Mouse (Mus musculus) lung, adult 2 months (tissue): ENCODE data around the gene Ablim2. TPM values are rescaled to one million over a fixed set of nuclear protein-coding genes. Genes with fewer than 3 reads are reported as not detected.

Source experiments
- DNase-seq: peaks from one replicate; pipeline ENCODE4 v3.0.0; 2022
- H3K4me1 ChIP-seq: fragments of 200-500 bp; 2 replicates; pipeline ENCODE4 v1.6.1; 2011; ENCODE audit warnings: low read length; ENCODE audit not compliant: control insufficient read depth, insufficient read depth
- H3K4me3 ChIP-seq: fragments of 200-500 bp; replicated peaks from 2 replicates; pipeline ENCODE3; 2011; ENCODE audit warnings: low read depth, mild to moderate bottlenecking, control low read depth, low read length; ENCODE audit errors: extremely low read depth
- CTCF ChIP-seq: fragments of 200-500 bp; IDR thresholded peaks from 2 replicates; pipeline ENCODE4 v1.5.1; 2011; ENCODE audit warnings: mild to moderate bottlenecking, low read length, control low read depth; ENCODE audit not compliant: insufficient read depth
- POLR2A ChIP-seq: fragments of 200-500 bp; IDR thresholded peaks from 2 replicates; pipeline ENCODE4 v1.6.1; 2011; ENCODE audit warnings: low read depth, mild to moderate bottlenecking, control low read depth, low read length, borderline replicate concordance; ENCODE audit errors: extremely low read depth
- WGBS: fragments of 180-500 bp; shearing (Covaris S2); methylation state at CpG from one replicate; pipeline ENCODE4 v1.1.7; 2018; 5-methylcytosine and 5-hydroxymethylcytosine counted together
- polyA plus RNA-seq: library from polyadenylated mRNA; depleted of rRNA; stranded (reverse); fragments of >200 nt; gene quantifications from 2 replicates; pipeline ENCODE4 v1.2.3, GENCODE M21; 2012

Gene Ablim2
- polyA plus RNA-seq, 1 experiment = 16.9 TPM

DNA sequence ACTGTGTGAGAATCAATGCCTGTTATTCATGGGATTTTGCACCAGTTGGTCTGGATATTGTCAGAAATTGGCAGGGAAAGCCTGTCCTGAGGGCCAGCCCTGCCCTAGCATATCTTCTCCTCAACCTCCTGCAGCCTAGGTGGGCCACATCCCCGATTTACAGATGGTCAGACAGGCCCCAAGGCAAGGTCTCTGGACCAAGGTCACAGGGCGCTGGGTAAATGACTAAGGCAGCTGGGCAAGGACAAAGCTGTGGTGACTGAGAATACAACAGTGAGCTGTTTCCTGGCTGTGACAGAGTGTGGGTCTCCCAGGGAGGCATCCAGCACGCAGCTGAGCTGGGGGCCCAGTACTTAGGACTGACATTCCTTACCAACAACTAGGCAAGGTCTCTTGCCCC, 23.4 kb downstream of the Ablim2 start:
- WGBS = 63% methylated on average over 3 of the region's 3 CpGs
- no peak for DNase-seq
- TF ChIP-seq POLR2A = no peak
- TF ChIP-seq CTCF = no peak
- Histone ChIP-seq H3K4me1 (no peaks in the 10 kb centered on the region), H3K4me3 (no peak overlapping the region)

DNA sequence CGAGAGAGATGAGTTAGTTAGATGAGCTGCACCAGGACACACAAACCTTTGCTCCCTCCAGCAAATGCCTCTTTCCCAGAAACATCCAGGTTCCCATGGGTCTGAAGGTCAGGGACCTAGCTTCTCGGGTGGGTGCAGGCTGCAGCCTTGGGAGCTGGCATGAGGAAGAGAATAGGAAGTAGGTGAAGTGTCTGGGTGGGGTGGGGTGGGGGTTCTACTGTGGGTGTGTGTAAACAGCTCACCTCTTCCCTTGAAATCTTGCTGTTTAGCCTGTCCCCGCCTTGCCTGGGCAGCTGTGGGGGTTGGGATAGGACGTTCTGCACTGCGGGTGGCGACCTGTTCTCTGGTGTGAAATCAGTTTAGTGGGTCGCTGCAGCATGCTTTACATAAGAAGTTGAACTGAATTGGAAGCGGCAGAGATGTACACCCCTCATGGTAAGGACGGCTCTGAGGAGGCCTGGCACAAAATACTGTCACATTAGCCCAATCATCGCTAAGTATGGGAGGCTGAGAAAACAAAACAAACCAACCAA, 25.0 kb downstream of the Ablim2 start:
- TF ChIP-seq CTCF (no peak), POLR2A (no peak)
- Histone ChIP-seq H3K4me1 (no peaks in the 10 kb centered on the region), H3K4me3 (no peak overlapping the region)
- DNase-seq = no peak
- 62% methylated on average over 10 of the region's 10 CpGs for WGBS

DNA sequence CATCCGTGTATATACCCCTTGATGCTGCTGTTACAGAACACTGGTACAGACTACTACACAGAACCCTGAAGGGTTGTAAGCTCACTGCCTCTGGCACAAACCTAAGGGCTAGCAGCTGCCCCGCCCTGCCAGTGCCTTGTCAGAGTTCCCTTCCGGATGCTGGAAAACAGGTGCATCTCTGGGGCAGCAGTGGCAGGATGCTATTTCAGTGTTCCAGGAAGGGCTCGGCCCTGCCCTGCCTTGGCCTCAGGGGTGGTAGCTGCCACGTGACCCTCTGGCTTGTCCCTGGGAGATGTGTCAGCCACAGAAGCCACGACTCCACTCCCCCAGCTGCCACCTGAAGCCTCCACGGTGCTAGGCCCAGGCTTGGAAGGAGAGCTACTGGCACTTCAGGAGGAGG, 28.2 kb downstream of the Ablim2 start:
- 54% methylated on average over 7 of the region's 7 CpGs for WGBS

DNA sequence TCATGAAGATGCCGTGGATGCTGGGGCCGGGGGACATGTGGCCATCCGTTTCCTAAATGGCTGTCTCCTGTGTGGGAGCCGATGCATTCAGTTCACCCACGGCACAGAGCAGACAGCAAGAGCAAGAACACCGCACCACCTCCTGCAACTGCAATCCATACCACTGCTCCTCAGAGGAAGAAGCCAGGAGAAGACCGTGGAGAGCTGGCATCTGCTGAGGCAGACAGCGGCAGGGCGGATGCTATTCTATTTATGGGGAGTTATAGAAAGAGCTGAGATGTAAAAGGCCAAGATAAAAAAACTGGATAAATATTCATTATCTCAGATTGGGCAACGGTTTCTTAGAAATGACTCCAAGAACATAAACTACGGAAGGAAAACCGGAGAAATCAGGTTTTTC, 30.2 kb downstream of the Ablim2 start:
- Histone ChIP-seq H3K4me3 (no peak overlapping the region), H3K4me1 (no peaks in the 10 kb centered on the region)
- TF ChIP-seq POLR2A = no peak
- no peak for TF ChIP-seq CTCF
- no peak for DNase-seq
- 75% methylated on average over 12 of the region's 12 CpGs for WGBS

More for the DNA sequence above, 28.2 kb downstream of the Ablim2 start:
- Histone ChIP-seq H3K4me3 (no peak overlapping the region), H3K4me1 (no peaks in the 10 kb centered on the region)
- DNase-seq = no peak
- TF ChIP-seq POLR2A (no peak), CTCF (no peak)

DNA sequence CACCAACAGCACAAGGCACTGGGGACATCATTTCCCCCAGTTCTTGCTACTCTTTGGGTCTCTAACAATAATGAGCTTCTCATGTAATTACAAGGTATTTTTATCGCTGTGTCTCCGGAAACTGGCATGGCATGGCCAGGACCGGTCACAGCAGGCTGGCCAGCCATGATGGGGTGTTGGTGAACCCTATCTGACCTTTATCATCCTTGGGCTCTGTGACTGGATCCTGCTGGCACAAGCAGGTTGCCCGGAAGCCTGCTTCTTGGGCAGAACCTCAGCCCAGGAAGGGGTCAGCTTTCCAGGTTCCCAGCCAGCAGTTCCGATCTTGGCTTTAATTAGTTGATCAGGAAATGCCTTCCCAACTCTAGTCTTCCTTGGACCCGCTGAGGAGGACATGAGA, 31.0 kb downstream of the Ablim2 start:
- 73% methylated on average over 6 of the region's 6 CpGs for WGBS
- TF ChIP-seq CTCF = no peak
- TF ChIP-seq POLR2A = no peak
- DNase-seq = no peak

DNA sequence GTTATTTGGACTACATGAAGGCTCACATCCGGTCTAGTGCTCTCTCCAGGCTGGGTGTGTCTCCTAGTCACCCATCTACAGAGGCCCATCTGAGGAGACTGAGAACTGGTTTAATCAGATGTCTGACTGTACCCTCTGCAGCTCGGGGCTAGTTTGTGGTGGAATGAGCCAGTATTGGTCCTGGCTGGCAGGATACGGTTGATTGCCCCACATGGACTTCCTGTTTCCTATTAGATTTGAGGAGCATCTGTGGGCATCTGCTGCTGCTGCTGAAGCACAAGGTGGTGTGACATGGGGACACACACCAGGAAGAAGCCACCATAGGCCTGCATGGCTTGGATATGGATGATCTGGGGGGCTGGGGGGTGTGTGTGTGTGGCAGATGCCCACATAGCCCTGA, 32.0 kb downstream of the Ablim2 start:
- TF ChIP-seq POLR2A (no peak), CTCF (no peak)
- Histone ChIP-seq H3K4me3 (no peak overlapping the region), H3K4me1 (no peaks in the 10 kb centered on the region)
- 51% methylated on average over 3 of the region's 3 CpGs for WGBS
- no peak for DNase-seq

More for the DNA sequence above, 31.0 kb downstream of the Ablim2 start:
- Histone ChIP-seq H3K4me1 (no peaks in the 10 kb centered on the region), H3K4me3 (no peak overlapping the region)

DNA sequence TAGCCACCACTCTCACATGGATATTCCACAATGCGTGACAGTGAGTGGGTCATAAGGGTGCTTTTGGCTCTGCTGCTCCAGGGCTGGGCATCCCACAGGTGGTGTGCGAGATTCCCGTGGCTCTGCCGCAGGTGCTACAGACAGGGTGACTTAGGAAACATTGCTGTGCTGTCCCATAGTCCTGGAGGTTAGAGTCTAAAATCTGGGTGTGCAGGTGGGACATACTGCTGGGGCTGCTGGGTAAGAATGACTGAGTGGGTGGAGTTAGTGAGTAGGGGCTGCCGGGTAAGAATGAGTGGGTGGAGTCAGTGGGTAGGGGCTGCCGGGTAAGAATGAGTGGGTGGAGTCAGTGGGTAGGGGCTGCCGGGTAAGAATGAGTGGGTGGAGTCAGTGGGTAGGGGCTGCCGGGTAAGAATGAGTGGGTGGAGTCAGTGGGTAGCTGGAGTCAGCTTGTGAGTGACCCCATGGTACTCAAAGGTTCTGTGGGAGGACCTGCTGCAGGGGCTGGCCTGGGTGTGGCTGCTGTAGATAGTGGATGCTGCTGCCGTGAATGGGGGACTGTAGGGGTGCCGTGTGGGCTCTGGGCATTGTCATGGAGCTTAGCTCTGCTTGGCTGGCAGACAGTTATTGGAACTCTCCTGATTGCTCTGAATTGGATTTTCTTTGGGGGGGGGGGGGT, 32.8 kb downstream of the Ablim2 start:
- Histone ChIP-seq H3K4me1 (no peaks in the 10 kb centered on the region), H3K4me3 (no peak overlapping the region)
- no peak for DNase-seq
- WGBS = 36% methylated on average over 10 of the region's 10 CpGs
- TF ChIP-seq CTCF = no peak
- no peak for TF ChIP-seq POLR2A

DNA sequence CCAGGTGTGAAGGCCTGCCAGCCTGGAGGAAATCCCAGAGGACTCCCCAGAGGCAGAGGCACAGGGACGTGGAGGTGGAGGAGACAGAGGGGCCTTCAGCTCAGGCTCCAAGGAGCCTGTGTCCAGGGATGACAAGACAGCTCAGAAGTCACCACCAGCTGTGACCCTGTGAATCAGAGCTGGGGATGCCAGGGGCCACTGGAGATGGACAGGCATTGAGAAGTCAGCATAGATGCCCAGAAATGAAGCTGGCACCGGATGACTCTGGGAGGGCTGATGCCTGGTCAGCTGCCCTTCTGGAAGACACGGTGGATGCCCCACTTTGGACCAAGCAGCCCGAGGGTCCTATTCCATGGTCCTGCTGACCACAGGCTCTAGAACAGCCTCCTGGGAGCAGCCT, 36.3 kb downstream of the Ablim2 start:
- WGBS = 80% methylated on average over 4 of the region's 4 CpGs
- DNase-seq = no peak
- H3K4me3 ChIP-seq = no peak overlapping the region
- TF ChIP-seq CTCF (no peak), POLR2A (no peak)
- no peaks in the 10 kb centered on the region for H3K4me1 ChIP-seq

DNA sequence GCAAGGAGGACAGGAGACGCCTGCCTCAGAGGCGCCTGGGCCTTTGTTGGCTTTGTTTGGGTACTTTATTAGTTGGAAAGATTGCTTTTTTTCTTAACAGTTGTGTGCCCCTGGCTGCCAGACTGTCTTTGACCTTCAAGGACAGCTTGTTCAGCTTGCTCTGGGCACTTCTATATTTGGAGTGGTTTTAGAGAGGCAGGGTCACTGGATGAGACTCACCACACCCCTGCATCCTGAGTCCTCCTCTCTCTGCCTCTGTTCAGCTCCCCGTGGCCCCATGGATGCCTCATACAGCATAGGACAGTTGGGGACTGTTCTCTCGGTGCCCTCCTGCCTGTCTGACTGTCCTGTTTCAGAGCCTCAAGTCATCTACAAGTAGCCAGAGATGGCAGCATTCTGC, 37.3 kb downstream of the Ablim2 start:
- no peak for DNase-seq
- no peaks in the 10 kb centered on the region for H3K4me1 ChIP-seq
- WGBS = 60% methylated on average over 4 of the region's 4 CpGs
- no peak for TF ChIP-seq POLR2A
- no peak overlapping the region for H3K4me3 ChIP-seq

DNA sequence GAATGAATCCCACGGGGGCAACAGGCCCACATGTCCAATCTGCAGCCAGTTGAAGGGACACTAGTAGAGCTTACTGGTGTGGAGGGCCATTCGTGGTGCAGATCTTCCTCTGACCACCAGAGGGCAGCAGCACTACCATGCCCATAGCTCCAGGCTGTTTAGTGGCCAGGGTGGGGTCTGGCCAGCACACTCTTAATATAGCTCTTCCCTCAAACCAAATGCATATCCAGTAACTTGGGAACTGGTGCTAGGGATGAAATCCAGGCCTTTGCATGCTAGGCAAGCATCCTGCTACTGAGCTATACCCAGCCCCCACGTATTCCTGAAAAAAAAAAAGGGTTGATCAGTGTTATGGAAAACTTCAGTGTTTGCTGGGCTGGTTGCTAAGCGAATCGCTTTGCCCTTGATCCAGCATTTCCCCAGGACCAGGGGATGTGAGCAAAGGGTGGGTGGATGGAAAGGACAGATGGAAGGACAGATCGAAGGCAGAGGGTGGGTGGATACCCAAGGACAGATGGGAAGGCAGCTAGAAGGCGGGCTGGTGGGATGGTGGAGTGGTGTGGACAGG, 37.9 kb downstream of the Ablim2 start:
- WGBS = 52% methylated on average over 7 of the region's 7 CpGs
- TF ChIP-seq POLR2A = no peak
- peak; percentile 100 for TF ChIP-seq CTCF
- H3K4me1 ChIP-seq = no peaks in the 10 kb centered on the region
- H3K4me3 ChIP-seq = no peak overlapping the region
- DNase-seq = peak; percentile 54

DNA sequence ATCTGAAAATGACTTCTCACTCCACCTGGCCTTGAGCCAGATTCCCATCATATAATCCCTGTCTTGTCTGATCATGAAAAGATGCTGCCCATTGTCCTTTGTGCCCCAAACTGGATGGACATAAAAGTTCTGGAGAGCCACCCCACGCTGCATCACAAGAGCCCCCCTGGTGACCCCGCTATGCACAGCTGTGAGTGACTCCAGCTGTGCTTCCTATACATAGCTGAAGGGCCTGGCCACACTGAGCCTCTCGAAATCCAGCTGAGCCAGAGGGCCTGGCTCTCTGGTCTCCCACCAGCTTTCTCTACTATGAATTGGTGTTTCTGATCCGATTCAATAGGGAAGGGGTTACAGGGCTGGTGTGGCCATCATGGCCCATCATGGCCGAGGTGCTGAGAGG, 38.5 kb downstream of the Ablim2 start:
- no peak for DNase-seq
- whole genome bisulfite sequencing = 71% methylated on average over 5 of the region's 5 CpGs
- no peak overlapping the region for H3K4me3 ChIP-seq
- no peaks in the 10 kb centered on the region for H3K4me1 ChIP-seq
- TF ChIP-seq CTCF (no peak), POLR2A (no peak)
